Mouse (Mus musculus) forebrain, embryonic 16.5 days (tissue): ENCODE results near the gene Tbc1d10c. TPM values are rescaled to one million over a fixed set of nuclear protein-coding genes. Genes with fewer than 3 reads are reported as not detected.

Experiments
- ATAC-seq: fragments of 200-750 bp; cut with Nextera tagmentation; 2 replicates; pipeline ENCODE4 v1.8.0; 2017; ENCODE audit warnings: mild to moderate bottlenecking, moderate library complexity
- H3K27ac ChIP-seq: fragments of 300-500 bp; sonication (generic); 2 replicates; pipeline ENCODE4 v1.5.1; 2014; ENCODE audit warnings: low read length, control low read depth
- H3K27me3 ChIP-seq: fragments of 300-500 bp; sonication (generic); replicated peaks from 2 replicates; pipeline ENCODE4 v1.6.1; 2014; ENCODE audit warnings: low read length; ENCODE audit not compliant: control insufficient read depth, insufficient read depth
- H3K36me3 ChIP-seq: fragments of 300-500 bp; sonication (generic); 2 replicates; pipeline ENCODE4 v1.6.1; 2014; ENCODE audit not compliant: control insufficient read depth, insufficient read depth
- H3K4me1 ChIP-seq: fragments of 300-500 bp; sonication (generic); replicated peaks from 2 replicates; pipeline ENCODE4 v1.6.1; 2014; ENCODE audit warnings: low read length; ENCODE audit not compliant: control insufficient read depth, insufficient read depth
- H3K4me2 ChIP-seq: fragments of 300-500 bp; sonication (generic); 2 replicates; pipeline ENCODE4 v1.6.1; 2014; ENCODE audit warnings: mild to moderate bottlenecking, low read length, control low read depth
- H3K4me3 ChIP-seq: fragments of 300-500 bp; sonication (generic); replicated peaks from 2 replicates; pipeline ENCODE4 v1.5.1; 2014; ENCODE audit warnings: mild to moderate bottlenecking, low read length, control low read depth
- H3K9ac ChIP-seq: fragments of 300-500 bp; sonication (generic); replicated peaks from 2 replicates; pipeline ENCODE4 v1.6.1; 2014; ENCODE audit warnings: low read depth, low read length, control low read depth
- H3K9me3 ChIP-seq: fragments of 300-500 bp; sonication (generic); 2 replicates; pipeline ENCODE4 v1.6.1; 2016; ENCODE audit warnings: low read length; ENCODE audit not compliant: control insufficient read depth
- WGBS: fragments of 180-500 bp; shearing (Covaris S2); extraction: QIAGEN DNeasy Blood & Tissue Kit; methylation state at CpG from one replicate; pipeline ENCODE4 v1.1.7; 2014; 5-methylcytosine and 5-hydroxymethylcytosine counted together
- polyA plus RNA-seq: library from polyadenylated mRNA; unstranded; fragments of >200 nt; fragmentation: Nextera tagmentation; extraction: Ambion mirVana; gene quantifications from 2 replicates; pipeline ENCODE4 v1.2.1, GENCODE M21; 2015

Tbc1d10c gene
- polyA plus RNA-seq, 1 experiment from 2014 or later, result 0.42 TPM

DNA sequence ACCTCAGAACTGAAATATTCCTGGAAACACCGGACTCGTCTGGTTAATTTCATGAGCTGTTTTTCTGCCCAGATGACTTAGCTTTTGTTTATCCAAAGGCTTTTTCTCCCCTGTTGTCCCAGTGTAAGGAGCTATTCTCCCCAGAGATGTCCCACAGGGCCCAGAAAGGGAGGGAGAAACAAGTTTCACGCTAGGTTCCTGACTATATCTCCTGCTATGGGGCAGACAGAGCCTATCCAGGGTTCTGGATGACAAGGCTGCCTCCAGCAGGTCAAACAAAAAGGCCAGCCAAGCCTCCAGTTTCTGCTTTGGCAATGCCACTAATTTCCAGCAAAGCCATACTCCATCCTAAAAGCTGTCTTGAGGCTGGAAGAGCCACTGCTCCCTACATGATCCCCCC, 26.8 kb upstream of the Tbc1d10c start:
- Histone ChIP-seq H3K9me3 (no peaks in the 10 kb centered on the region), H3K27me3 (peaks cover 20% of the 10 kb centered on the region), H3K27ac (no peak overlapping the region), H3K4me2 (no peak overlapping the region), H3K4me1 (peaks cover 32% of the 10 kb centered on the region), H3K36me3 (no peaks in the 10 kb centered on the region), H3K9ac (no peak overlapping the region), H3K4me3 (no peak overlapping the region)
- no peak for ATAC-seq
- WGBS, result 44% methylated on average over 3 of the region's 3 CpGs

DNA sequence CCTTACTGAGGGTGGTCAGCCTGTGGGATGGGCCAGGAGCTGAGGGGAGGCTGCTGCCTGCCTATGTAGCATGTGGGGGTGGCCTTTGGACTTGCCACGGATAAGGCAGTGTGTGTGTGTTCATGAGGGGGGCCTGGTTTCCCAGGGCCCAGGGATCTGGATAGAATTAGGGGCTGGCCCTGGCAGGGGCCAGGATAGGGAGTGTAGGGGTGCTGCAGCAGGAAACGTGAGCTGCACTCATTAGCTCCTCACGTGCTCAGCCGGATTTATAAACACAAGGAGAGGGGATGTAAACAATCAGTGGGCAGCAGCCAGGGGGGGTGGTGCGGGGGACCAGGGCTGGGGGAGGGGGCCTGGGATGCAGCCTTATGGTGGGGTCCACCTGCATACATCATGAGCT, 26.1 kb upstream of the Tbc1d10c start:
- Histone ChIP-seq H3K9me3 (no peaks in the 10 kb centered on the region), H3K27ac (no peak overlapping the region), H3K4me3 (no peak overlapping the region), H3K4me1 (peaks cover 32% of the 10 kb centered on the region), H3K9ac (no peak overlapping the region), H3K4me2 (no peak overlapping the region), H3K36me3 (no peaks in the 10 kb centered on the region), H3K27me3 (peaks cover 20% of the 10 kb centered on the region)
- 6% methylated on average over 5 of the region's 5 CpGs for WGBS
- ATAC-seq, result no peak

DNA sequence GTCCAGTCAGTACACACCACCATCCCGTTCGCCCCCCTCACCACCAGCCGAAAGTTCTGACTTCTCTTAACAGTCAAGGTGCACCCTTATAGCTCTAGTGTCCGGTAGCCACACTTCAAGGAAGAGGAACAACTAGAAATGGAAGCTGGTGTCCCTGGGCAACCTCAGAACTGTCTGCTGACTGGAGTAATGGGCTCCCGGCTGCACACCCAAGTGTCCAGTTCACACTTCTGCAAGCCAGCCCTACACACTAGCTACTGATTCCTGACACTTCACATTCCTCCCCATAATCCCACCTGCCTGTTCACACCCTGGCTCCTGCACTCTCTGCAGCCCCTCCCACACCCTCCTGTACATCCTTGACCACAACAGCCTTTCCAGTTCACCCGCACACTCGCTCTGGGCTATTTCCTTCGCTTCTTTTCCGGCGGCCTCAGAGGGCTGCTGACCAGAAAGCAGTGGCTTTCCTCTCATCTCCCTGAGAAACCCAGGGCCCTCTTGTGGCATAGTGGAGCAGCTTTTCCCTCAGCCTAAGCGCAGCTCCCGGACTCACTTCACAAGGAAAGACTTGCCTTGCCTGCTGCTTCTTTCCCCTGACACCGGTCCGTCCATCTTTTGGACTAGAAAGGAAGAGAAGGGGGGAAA, 25.1 kb upstream of the Tbc1d10c start:
- 24% methylated on average over 14 of the region's 14 CpGs for WGBS

DNA sequence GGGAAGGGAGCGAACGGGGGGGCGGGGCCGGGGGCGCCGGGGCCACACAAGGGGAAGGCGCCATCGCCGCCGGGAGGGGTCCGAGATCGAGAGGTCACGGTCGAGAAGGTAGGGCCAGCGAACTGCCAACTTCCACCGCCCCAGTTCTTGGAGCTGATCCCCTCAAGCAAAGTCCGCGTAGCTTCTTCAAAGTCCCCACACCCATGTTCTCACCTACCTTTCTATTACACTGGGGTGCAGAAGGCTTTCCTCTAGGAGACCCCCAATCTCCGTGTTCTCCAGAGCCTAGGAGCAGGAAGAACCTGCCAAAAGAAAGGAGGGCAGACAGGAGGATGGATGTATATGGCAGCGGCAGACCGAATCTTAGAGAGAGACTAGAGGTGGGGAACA, 24.4 kb upstream of the Tbc1d10c start:
- Histone ChIP-seq H3K9ac (peak overlapping the region; percentile 30; the same call in 1 of the 2 replicates), H3K9me3 (no peaks in the 10 kb centered on the region), H3K4me2 (peak overlapping the region; percentile 96), H3K4me3 (peak overlapping the region; percentile 54), H3K27ac (no peak overlapping the region), H3K4me1 (peaks cover 25% of the 10 kb centered on the region), H3K27me3 (peaks cover 20% of the 10 kb centered on the region), H3K36me3 (no peaks in the 10 kb centered on the region)
- 4% methylated on average over 17 of the region's 21 CpGs for WGBS
- no peak for ATAC-seq

More for the DNA sequence above, 25.1 kb upstream of the Tbc1d10c start:
- peaks cover 32% of the 10 kb centered on the region for H3K4me1 ChIP-seq
- ATAC-seq, result no peak
- no peaks in the 10 kb centered on the region for H3K9me3 ChIP-seq
- H3K36me3 ChIP-seq, result no peaks in the 10 kb centered on the region
- H3K4me2 ChIP-seq, result no peak overlapping the region; the same call in 1 of the 2 replicates
- H3K27me3 ChIP-seq, result peaks cover 20% of the 10 kb centered on the region
- no peak overlapping the region for H3K4me3 ChIP-seq
- H3K9ac ChIP-seq, result no peak overlapping the region
- H3K27ac ChIP-seq, result no peak overlapping the region

DNA sequence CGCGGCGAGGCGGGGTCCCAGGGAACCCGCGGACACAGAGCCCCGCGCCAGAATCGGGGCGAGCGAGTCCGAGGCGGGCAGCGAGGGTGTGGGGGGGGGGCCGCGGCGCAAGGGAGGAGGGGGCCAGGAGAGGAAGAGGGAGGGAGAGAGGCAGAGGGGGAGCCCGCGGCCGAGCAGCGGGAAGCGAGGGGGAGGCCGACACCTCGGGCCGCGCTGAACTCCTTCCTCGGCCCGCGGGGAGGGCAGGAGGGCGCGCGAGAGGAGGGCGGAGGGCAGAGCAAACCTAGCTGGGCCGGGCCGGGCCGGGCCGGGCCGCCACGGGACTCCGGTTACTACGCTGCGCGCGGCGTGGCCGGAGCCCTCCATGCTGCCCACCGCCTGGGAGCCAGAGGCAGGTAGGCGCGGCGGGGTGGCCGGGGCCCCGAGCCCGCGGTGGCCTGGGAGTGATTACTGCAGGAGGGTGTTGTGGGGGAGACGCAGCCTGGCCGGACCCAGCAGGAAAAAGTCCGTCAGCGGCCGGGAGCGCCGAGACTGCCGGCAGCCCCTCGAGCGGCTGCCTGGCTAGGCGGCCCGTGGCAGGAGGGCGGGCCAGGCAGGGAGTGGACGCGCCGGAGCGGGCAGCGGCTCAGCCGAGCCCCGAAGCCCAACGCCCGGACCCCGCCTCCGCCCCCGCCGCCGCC, 23.8 kb upstream of the Tbc1d10c start:
- peak; percentile 34; the same call in 1 of the 2 replicates for ATAC-seq
- H3K27ac ChIP-seq, result no peak overlapping the region
- WGBS, result under 1% methylated on average over 39 of the region's 81 CpGs

DNA sequence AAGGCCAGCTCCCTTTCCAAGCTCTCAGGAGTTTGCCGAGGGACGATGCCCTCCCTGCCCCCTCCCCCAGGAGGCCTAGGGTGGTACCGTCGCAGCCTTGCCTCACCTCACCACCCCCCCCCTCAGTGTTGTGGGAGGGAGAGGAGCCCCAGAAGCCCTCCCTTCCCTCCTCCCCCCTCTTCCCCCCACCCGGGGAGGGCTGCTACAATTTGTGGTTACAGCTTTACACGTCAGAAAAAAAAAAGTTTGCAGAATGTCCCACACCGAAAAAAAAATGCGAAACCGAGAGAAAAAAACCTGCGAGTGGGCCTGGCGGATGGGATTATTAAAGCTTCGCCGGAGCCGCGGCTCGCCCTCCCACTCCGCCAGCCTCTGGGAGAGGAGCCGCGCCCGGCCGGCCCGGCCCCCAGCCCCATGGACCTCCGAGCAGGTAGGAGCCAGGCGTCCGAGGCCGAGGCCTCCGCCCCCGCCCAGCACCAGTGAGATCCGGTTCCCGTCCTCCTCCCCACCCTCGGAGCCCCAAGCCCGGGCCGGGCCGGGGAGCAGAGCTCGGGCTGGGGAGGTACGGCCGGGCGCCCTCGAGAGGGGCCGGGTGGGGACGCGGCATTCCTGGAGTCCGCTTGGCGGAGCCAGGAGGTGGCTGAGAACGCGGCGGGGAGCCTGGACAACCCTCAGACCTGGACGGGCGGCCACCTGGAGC, 23.1 kb upstream of the Tbc1d10c start, which contains the start of the genes Clcf1 and AC109138.7:
TSS of gene Clcf1 (plus strand) at position 168 of the 700 bp plus-strand sequence.
TSS of gene AC109138.7 (plus strand) at position 287 of the 700 bp plus-strand sequence.
- peak within 1 kb of the TSS; percentile 54 for H3K4me3 ChIP-seq
- H3K27me3 ChIP-seq, result peaks cover 20% of the 10 kb centered on the region
- peak within 1 kb of the TSS; percentile 96 for H3K4me2 ChIP-seq
- H3K9ac ChIP-seq, result peak within 1 kb of the TSS; percentile 30
- no peaks in the 10 kb centered on the region for H3K36me3 ChIP-seq
- H3K9me3 ChIP-seq, result no peaks in the 10 kb centered on the region
- under 1% methylated on average over 49 of the region's 49 CpGs for WGBS
- no peak within 1 kb of the TSS for H3K27ac ChIP-seq
- H3K4me1 ChIP-seq, result peaks cover 17% of the 10 kb centered on the region
- peak; percentile 27; the same call in 1 of the 2 replicates for ATAC-seq

More for the DNA sequence above, 23.8 kb upstream of the Tbc1d10c start:
- H3K4me2 ChIP-seq, result peak overlapping the region; percentile 96
- H3K36me3 ChIP-seq, result no peaks in the 10 kb centered on the region
- H3K4me1 ChIP-seq, result peaks cover 20% of the 10 kb centered on the region
- H3K9ac ChIP-seq, result peak overlapping the region; percentile 30
- no peaks in the 10 kb centered on the region for H3K9me3 ChIP-seq
- H3K4me3 ChIP-seq, result peak overlapping the region; percentile 54
- peaks cover 20% of the 10 kb centered on the region for H3K27me3 ChIP-seq

DNA sequence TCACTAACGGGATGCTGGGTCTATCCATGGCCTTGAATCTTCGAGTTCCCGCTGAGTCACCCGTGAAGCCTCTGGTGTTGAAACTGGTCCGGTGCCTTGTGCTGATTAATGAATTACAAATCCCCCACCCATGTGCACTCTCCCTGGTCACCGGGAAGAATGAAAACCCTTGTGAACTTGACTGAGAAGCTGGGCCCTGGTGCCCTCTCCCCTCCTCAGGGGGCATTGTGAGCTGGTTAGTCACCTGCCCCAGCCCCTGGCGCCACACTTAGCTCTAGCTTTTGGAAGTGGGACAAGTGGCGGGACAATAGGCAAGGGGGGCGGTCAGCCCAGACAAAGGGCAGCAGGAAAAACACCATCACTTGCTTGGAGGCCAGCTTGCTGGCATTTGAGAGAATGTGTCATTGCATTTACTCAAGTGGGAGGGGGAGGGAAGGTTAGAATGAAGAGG, 22.5 kb upstream of the Tbc1d10c start:
- H3K9me3 ChIP-seq, result no peaks in the 10 kb centered on the region
- H3K4me2 ChIP-seq, result no peak overlapping the region
- ATAC-seq, result no peak
- H3K36me3 ChIP-seq, result no peaks in the 10 kb centered on the region
- WGBS, result 8% methylated on average over 9 of the region's 9 CpGs
- peaks cover 20% of the 10 kb centered on the region for H3K27me3 ChIP-seq
- no peak overlapping the region for H3K4me3 ChIP-seq
- H3K27ac ChIP-seq, result no peak overlapping the region
- H3K9ac ChIP-seq, result no peak overlapping the region
- H3K4me1 ChIP-seq, result peaks cover 17% of the 10 kb centered on the region

DNA sequence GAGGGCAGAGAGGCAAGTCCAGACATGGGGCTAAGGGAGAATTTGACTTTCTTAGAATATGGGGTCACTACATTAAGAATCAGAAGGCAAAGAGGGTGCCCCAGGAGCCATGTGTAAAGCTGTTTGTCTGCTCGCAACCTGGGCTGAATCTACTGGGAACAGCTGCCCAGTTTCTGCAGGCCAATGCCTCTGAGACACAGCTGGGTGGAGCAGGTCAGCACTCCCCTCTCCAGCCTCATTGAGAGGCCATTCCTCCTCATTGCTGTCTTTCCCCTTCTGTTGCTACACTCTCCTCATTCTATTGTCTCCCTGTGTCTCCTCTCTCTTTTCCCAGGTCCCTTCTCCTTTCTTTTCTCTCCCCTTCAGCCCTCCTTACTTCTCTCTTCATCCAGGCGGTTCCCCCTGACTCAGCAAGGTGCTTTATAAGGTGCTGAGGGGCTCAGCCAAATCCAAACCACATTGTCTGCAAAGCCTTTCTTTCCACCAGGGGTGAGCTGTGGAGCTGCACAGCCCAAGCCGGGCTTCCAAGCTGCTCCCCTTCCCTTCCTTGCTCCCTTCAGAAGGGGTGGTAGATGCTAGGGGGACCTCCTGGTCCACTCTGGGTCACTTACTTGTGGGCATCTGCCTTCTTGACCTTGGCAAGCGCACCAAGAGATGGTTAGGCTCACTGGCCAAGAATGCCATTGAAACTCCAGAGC, 21.0 kb upstream of the Tbc1d10c start:
- H3K36me3 ChIP-seq, result no peaks in the 10 kb centered on the region
- H3K4me2 ChIP-seq, result no peak overlapping the region
- ATAC-seq, result no peak
- H3K4me1 ChIP-seq, result peaks cover 17% of the 10 kb centered on the region
- no peak overlapping the region for H3K9ac ChIP-seq
- no peaks in the 10 kb centered on the region for H3K9me3 ChIP-seq
- H3K27me3 ChIP-seq, result peaks cover 17% of the 10 kb centered on the region
- H3K4me3 ChIP-seq, result no peak overlapping the region
- H3K27ac ChIP-seq, result no peak overlapping the region
- WGBS, result 17% methylated on average over 4 of the region's 4 CpGs
